Mouse (Mus musculus) neutrophil, adult 83 days (primary cell): ENCODE results near the gene Asic3. TPM values are rescaled to one million over a fixed set of nuclear protein-coding genes. Genes with fewer than 3 reads are reported as not detected.

ENCODE experiments used
- total RNA-seq, 2 experiments: library from RNA; stranded (reverse); gene quantifications; one replicate each; pipeline ENCODE4 v1.2.4; 2023

The Asic3 gene
- total RNA-seq = not detected

GRCm38 (mm10) chr5:24413042-24413693 lies at the start of gene Asic3:
Gene Asic3 (plus strand): TSS chr5:24413392.

GRCm38 (mm10) chr5:24364508-24364907 lies 48.7 kb upstream of the Asic3 start, which contains the start of gene Nos3:
Gene Nos3 (plus strand): TSS chr5:24364810.

GRCm38 (mm10) chr5:24391864-24392263 lies 21.3 kb upstream of the Asic3 start, which contains the start of gene Atg9b:
Gene Atg9b (minus strand): TSS chr5:24392143.

DNA sequence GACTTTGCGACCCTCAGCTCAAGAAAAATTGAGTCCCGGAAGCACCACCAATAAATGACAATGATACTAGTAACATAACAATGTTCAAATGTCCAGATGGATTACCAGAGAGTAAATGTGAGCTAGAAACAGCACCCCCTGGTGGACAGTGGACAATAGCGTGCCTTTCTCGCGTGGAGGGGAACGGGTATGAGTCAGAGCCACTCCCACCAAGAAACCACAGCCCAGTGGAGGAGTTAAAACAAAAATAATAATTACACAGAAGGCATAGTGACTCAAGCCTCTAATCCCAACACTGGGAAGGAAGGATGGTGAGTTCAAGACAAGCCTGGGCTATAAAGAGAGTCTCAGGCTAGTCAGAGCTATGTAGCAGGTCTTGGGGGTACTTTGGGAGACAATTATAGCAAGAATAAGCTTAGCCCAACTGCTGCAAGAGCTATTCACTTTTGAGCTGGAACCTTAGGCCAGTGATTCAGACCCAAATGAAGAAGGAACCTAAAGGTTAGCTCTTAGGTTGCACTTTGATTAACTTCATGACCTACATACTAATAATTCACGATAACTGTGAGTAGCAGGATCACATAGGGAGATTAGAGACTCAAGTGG lies 19.7 kb upstream of the Asic3 start, which contains the start of gene Abcb8:
TSS of gene Abcb8 (plus strand) at position 272 of the 606 bp plus-strand sequence.

DNA sequence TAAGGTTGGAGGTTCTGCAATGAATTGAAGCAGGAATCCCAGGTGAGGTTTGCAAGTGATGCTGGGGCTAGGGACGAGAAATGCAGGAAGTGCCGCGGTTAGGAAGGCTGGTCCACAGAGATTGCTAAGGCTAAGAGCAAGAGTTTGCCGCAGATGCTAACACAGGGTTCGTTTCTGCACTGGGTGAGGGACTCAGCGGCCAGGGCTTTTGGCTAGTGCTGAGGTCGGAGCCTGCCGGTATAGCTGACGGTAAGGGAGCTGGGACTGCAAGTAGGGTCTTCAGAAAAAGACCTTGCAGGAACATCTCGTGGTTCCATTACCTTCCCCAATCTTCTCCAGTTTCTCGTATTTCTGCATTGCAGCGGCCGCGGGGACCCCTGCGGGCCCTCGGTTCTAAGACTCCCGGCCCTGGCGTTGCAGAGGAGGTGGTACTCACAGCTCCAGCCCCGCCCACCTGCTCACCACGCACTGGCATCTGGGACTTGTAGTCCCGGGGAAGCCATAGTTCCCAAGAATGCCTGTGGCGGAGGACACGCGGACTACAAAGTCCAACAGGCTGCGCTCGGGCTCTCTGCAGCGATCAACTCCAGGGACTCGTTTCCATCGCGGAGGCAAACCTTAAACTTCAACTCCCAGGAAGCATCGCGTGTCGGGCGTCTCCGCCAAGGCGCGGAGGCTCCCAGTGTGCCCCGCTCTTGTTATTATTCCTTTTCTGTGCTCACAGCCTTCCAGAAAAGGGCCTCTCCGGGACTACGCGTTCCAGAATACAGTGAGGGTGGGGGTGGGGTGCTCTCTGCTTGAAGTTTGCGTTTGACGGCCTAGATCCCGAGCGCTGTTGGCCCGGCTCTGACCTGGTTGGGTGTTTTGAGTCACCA lies 10.2 kb downstream of the Asic3 start, which contains the start of the genes Cdk5 and Slc4a2:
TSS of gene Cdk5 (minus strand) at position 402 of the 875 bp plus-strand sequence.
TSS of gene Slc4a2 (plus strand) at position 709 of the 875 bp plus-strand sequence.

DNA sequence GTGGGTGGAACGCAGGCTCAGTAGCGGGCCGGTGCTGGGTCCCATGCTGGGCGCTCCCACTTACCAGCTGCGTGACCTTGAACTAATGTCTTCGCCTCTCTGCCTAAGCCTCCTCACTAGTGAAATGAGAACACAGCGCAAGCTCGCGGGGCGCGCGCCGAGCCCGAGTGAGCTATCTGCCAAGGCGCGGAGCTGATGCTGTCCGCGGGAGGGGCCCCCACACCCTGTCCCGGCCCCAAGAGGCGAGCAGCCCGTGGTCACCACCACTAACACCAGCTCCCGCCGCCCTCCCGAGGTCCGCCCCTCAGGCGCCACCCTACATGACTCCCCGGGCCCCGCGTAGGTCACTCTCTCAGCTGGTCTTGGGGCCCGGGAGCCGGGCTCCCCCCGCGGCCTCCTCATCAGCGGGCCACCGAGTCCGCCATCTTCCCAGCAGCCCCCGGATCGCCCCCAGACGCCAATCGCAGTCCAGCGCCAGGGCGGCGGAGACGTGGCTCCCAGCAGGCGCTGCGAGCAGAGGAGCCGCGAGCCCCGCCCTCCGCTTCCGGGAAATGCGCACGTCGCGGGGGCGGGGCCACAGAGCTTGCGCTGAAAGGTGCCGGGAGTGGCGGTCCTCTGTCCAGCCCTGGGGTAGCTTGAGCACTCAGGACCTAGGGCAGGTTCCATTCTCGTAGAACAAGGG lies 31.7 kb downstream of the Asic3 start, which contains the start of gene Fastk:
TSS of gene Fastk (minus strand) at position 542 of the 682 bp plus-strand sequence.

GRCm38 (mm10) chr5:24447624-24448298 lies 34.6 kb downstream of the Asic3 start, which contains the start of gene Tmub1:
Gene Tmub1 (minus strand): TSS chr5:24447854.

GRCm38 (mm10) chr5:24452030-24452690 lies 39.0 kb downstream of the Asic3 start, which contains the start of gene Agap3:
Gene Agap3 (plus strand): TSS chr5:24452177.

Other genes starting within 250 kb of the Asic3 start
- gene Nupl2, start 248.4 kb upstream of the Asic3 start, total RNA-seq = 1 to 10 TPM; 4.9 to 5.7 TPM
- gene Kcnh2, start 61.8 kb upstream of the Asic3 start, total RNA-seq = under 1 TPM in 1 of 2 experiments, not detected in 1; 0.20 TPM
- under 1 TPM; 0.44 to 0.53 TPM for gene Nos3, start 48.6 kb upstream of the Asic3 start, total RNA-seq
- under 1 TPM; 0.49 to 0.75 TPM for gene Atg9b, start 21.2 kb upstream of the Asic3 start, total RNA-seq
- gene Abcb8, start 19.7 kb upstream of the Asic3 start, total RNA-seq = 10 to 100 TPM; 10.5 to 16.4 TPM
- gene Cdk5, start 10.1 kb downstream of the Asic3 start, total RNA-seq = 10 to 100 TPM; 23.0 to 26.2 TPM
- 10 to 100 TPM; 55.9 to 64.2 TPM for gene Slc4a2, start 10.4 kb downstream of the Asic3 start, total RNA-seq
- 10 to 100 TPM; 28.0 to 38.0 TPM for gene Fastk, start 31.9 kb downstream of the Asic3 start, total RNA-seq
- 10 to 100 TPM; 11.4 to 14.7 TPM for gene Tmub1, start 34.5 kb downstream of the Asic3 start, total RNA-seq
- gene Agap3, start 38.8 kb downstream of the Asic3 start, total RNA-seq = 10 to 100 TPM; 29.6 to 31.4 TPM
- not detected for gene Gbx1, start 113.8 kb downstream of the Asic3 start, total RNA-seq
- not detected for gene Asb10, start 127.6 kb downstream of the Asic3 start, total RNA-seq
- gene 4931409K22Rik, start 143.4 kb downstream of the Asic3 start, total RNA-seq = not detected
- gene Abcf2, start 164.1 kb downstream of the Asic3 start, total RNA-seq = 10 to 100 TPM; 27.8 to 28.5 TPM
- gene Chpf2, start 173.3 kb downstream of the Asic3 start, total RNA-seq = 10 to 100 TPM; 21.5 to 27.1 TPM
- not detected for gene Smarcd3, start 211.0 kb downstream of the Asic3 start, total RNA-seq